Mouse (Mus musculus) forebrain, embryonic 14.5 days (tissue): ENCODE measurements around the gene Gapdh. TPM values are rescaled to one million over a fixed set of nuclear protein-coding genes. Genes with fewer than 3 reads are reported as not detected.
A peak's percentile ranks its signal among the peaks of the same experiment; 100 is the strongest.

Source experiments
- ATAC-seq: fragments of 200-750 bp; cut with Nextera tagmentation; 2 replicates; pipeline ENCODE4 v1.8.0; 2017; ENCODE audit warnings: mild to moderate bottlenecking, moderate library complexity
- DNase-seq: peaks from one replicate; pipeline ENCODE4 v3.0.0-alpha.2; 2015; ENCODE audit warnings: low spot score
- H3K27ac ChIP-seq: fragments of 300-500 bp; sonication (generic); 2 replicates; pipeline ENCODE4 v1.5.1; 2014; ENCODE audit warnings: low read depth, mild to moderate bottlenecking, control low read depth, low read length, moderate library complexity
- H3K27me3 ChIP-seq: fragments of 300-500 bp; sonication (generic); replicated peaks from 2 replicates; pipeline ENCODE4 v1.6.1; 2014; ENCODE audit warnings: low read length, control low read depth, mixed read lengths; ENCODE audit not compliant: control insufficient read depth, insufficient read depth
- H3K36me3 ChIP-seq: fragments of 300-500 bp; sonication (generic); 2 replicates; pipeline ENCODE4 v1.6.1; 2014; ENCODE audit warnings: low read length, control low read depth; ENCODE audit not compliant: control insufficient read depth, insufficient read depth
- H3K4me1 ChIP-seq: fragments of 300-500 bp; sonication (generic); 2 replicates; pipeline ENCODE4 v1.6.1; 2014; ENCODE audit warnings: antibody characterized with exemption, low read length, control low read depth; ENCODE audit not compliant: control insufficient read depth, insufficient read depth
- H3K4me2 ChIP-seq: fragments of 300-500 bp; sonication (generic); 2 replicates; pipeline ENCODE4 v1.6.1; 2014; ENCODE audit warnings: mild to moderate bottlenecking, control low read depth, low read length
- H3K4me3 ChIP-seq: fragments of 300-500 bp; sonication (generic); 2 replicates; pipeline ENCODE4 v1.5.1; 2014; ENCODE audit warnings: low read depth, low read length, control low read depth
- H3K9ac ChIP-seq: fragments of 300-500 bp; sonication (generic); 2 replicates; pipeline ENCODE4 v1.6.1; 2014; ENCODE audit warnings: mild to moderate bottlenecking, low read length, control low read depth, moderate library complexity
- H3K9me3 ChIP-seq: fragments of 300-500 bp; sonication (generic); replicated peaks from 2 replicates; pipeline ENCODE4 v1.6.1; 2016; ENCODE audit warnings: low read length, control low read depth, mixed read lengths; ENCODE audit not compliant: control insufficient read depth
- WGBS: fragments of 180-500 bp; shearing (Covaris S2); extraction: QIAGEN DNeasy Blood & Tissue Kit; methylation state at CpG from one replicate; pipeline ENCODE4 v1.1.7; 2014; 5-methylcytosine and 5-hydroxymethylcytosine counted together
- polyA plus RNA-seq: library from polyadenylated mRNA; unstranded; fragments of >200 nt; fragmentation: Nextera tagmentation; extraction: Ambion mirVana; gene quantifications from 2 replicates; pipeline ENCODE4 v1.2.1, GENCODE M21; 2014

The Gapdh gene
- polyA plus RNA-seq, 1 experiment from 2014 or later, result 1,964 TPM

- DNase-seq (no peak), ATAC-seq (no peak)
- 36% methylated on average over 7 of the region's 7 CpGs for WGBS
- H3K4me1 ChIP-seq, result no peaks in the 10 kb centered on the region
- H3K27ac ChIP-seq, result no peak overlapping the region
- no peak overlapping the region for H3K4me2 ChIP-seq
- H3K36me3 ChIP-seq, result peaks cover 65% of the 10 kb centered on the region
- no peak overlapping the region for H3K9ac ChIP-seq
- no peaks in the 10 kb centered on the region for H3K27me3 ChIP-seq
- H3K9me3 ChIP-seq, result no peaks in the 10 kb centered on the region
- H3K4me3 ChIP-seq, result no peak overlapping the region
Observed at GRCm38 (mm10) chr6:125156903-125157614, 9.2 kb downstream of the Gapdh start.

DNA sequence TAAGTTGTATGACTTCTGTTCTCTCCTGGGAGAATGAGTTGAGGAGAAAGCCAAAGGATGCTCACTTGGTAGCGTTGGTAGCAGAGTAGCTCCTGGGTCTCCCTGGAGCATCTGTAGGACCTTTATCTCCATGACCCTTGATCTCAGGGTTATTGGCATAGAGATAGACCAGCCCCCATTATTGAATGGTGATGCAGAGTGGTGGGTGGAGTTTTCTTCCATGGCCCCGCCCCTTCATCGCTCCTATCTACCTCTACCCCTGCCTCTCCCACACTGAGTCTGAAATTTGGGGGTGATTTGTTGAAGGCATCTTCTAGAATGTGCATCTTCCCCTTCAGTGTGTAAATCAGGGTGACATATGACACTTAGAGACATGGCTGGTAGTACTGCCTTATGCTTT, 9.8 kb downstream of the Gapdh start:
- H3K27me3 ChIP-seq, result no peaks in the 10 kb centered on the region
- H3K4me3 ChIP-seq, result no peak overlapping the region
- WGBS, result 89% methylated on average over 3 of the region's 3 CpGs
- no peak for DNase-seq
- no peak for ATAC-seq
- H3K4me2 ChIP-seq, result no peak overlapping the region
- H3K9me3 ChIP-seq, result no peaks in the 10 kb centered on the region
- H3K27ac ChIP-seq, result no peak overlapping the region
- H3K4me1 ChIP-seq, result no peaks in the 10 kb centered on the region
- peaks cover 68% of the 10 kb centered on the region for H3K36me3 ChIP-seq
- no peak overlapping the region for H3K9ac ChIP-seq

DNA sequence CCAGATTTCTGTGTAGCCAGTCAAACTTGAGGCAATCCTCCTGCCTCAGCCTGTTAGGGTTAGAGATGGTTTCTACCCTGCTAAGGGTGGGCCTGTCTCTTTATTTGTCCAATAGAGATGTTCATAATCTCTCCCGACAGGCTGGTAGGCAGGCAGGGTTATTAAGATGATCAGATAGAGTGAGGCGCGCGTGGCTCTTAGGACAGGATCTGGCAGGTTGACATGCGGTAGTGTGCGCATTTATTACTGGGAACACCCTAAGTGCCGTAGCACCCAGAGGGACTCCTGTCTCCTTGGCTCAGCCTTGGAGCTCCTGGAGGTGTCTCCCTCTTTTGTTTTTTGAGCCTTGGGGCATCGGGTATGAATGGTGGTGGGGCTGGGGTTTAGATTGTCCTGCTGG, 11.0 kb downstream of the Gapdh start:
- no peak overlapping the region for H3K27ac ChIP-seq
- H3K9me3 ChIP-seq, result no peaks in the 10 kb centered on the region
- H3K27me3 ChIP-seq, result no peaks in the 10 kb centered on the region
- H3K4me1 ChIP-seq, result no peaks in the 10 kb centered on the region
- no peak overlapping the region for H3K9ac ChIP-seq
- no peak overlapping the region for H3K4me2 ChIP-seq
- DNase-seq (no peak), ATAC-seq (no peak)
- H3K36me3 ChIP-seq, result peaks cover 64% of the 10 kb centered on the region
- 92% methylated on average over 8 of the region's 8 CpGs for WGBS
- H3K4me3 ChIP-seq, result no peak overlapping the region

- ATAC-seq (peak; percentile 47; the same call in 1 of the 2 replicates), DNase-seq (peak; percentile 61)
- H3K27me3 ChIP-seq, result no peaks in the 10 kb centered on the region
- no peak overlapping the region for H3K4me3 ChIP-seq
- no peak overlapping the region for H3K4me2 ChIP-seq
- no peaks in the 10 kb centered on the region for H3K9me3 ChIP-seq
- H3K4me1 ChIP-seq, result no peaks in the 10 kb centered on the region
- no peak overlapping the region for H3K9ac ChIP-seq
- H3K27ac ChIP-seq, result no peak overlapping the region
- peaks cover 60% of the 10 kb centered on the region for H3K36me3 ChIP-seq
Observed at GRCm38 (mm10) chr6:125154550-125154949, 11.7 kb downstream of the Gapdh start.

DNA sequence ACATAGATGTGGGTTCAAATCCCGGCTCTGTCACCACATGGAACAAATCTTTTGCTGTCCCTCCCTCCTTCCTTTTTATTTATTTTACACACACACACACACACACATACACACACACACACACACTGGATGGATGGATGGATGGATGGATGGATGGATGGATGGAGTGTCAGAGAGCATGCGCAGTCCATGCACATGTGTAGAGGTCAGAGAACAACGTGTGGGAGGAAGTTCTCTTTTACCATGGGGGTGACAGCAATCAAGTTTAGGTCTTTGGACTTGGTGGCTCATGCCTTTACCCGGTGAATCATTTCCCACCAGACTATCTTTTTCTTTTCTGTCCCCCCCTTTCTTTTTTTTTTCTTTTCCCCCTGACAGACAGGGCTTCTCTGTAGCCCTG, 12.6 kb downstream of the Gapdh start:
- Histone ChIP-seq H3K4me1 (no peaks in the 10 kb centered on the region), H3K9ac (no peak overlapping the region), H3K4me2 (no peak overlapping the region), H3K36me3 (peaks cover 52% of the 10 kb centered on the region), H3K27me3 (no peaks in the 10 kb centered on the region), H3K4me3 (no peak overlapping the region), H3K27ac (no peak overlapping the region), H3K9me3 (no peaks in the 10 kb centered on the region)
- DNase-seq, result no peak
- WGBS, result 97% methylated on average over 4 of the region's 4 CpGs
- ATAC-seq, result no peak

- Histone ChIP-seq H3K4me1 (no peaks in the 10 kb centered on the region), H3K9me3 (no peaks in the 10 kb centered on the region), H3K4me2 (no peak overlapping the region), H3K36me3 (peaks cover 49% of the 10 kb centered on the region), H3K4me3 (no peak overlapping the region), H3K27me3 (no peaks in the 10 kb centered on the region), H3K9ac (no peak overlapping the region), H3K27ac (no peak overlapping the region)
- 89% methylated on average over 5 of the region's 5 CpGs for WGBS
- ATAC-seq (no peak), DNase-seq (no peak)
Observed at GRCm38 (mm10) chr6:125153018-125153389, 13.3 kb downstream of the Gapdh start.

DNA sequence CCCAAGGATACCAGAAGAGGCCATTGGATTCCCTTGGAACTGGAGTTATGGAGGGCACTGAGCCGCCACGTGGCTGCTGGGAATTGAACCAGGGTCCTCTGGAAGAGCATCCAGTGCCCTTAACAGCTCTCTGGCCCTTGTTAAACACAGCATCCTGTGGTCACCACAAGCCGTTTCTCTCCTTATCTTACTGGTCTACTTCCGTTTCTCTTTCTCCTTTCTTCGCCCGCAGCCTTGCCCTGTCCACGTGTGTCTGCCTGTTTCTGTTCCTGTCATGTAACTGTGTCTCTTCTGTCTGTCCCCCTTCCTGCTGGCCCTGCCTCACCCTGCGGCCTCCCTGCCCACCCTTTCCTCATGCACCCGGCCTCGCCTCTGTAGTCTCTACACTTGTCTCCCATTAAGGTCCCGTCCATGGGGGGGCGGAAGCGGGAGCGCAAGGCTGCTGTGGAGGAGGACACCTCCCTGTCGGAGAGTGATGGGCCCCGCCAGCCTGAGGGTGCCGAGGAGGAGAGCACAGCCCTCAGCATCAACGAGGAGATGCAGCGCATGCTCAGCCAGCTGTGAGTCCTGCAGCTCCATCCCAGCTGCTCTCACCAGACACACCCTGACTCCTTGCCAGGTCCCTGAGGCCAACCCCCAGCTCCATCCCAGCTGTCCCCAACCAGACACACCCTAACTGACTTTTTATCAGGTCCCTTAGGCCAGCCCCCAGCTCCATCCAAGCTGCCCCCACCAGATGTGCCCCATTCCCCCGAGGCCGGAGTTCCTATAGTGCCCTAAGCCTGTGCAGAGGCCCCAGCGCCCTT, 13.9 kb downstream of the Gapdh start:
- H3K4me2 ChIP-seq, result no peak overlapping the region
- peaks cover 49% of the 10 kb centered on the region for H3K36me3 ChIP-seq
- ATAC-seq (no peak), DNase-seq (no peak)
- H3K9me3 ChIP-seq, result no peaks in the 10 kb centered on the region
- no peak overlapping the region for H3K4me3 ChIP-seq
- 88% methylated on average over 22 of the region's 22 CpGs for WGBS
- H3K27me3 ChIP-seq, result no peaks in the 10 kb centered on the region
- no peak overlapping the region for H3K9ac ChIP-seq
- H3K27ac ChIP-seq, result no peak overlapping the region
- peaks cover 1% of the 10 kb centered on the region for H3K4me1 ChIP-seq

DNA sequence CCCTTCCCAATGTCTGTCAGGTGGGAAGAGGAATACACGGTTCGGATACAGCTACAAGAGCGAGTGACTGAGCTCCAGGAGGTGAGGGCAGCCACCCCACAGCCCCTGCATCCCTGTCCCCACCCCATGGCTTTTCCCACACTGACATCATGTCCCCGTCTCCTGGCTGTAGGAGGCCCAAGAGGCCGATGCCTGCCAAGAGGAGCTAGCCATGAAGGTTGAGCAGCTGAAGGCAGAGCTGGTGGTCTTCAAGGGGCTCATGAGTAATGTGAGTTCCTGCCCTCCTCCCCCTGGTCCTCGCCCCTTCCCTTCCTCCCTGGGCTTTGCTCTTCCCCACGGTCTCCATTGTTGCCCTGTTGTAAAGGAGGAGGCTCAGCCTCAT, 16.7 kb downstream of the Gapdh start:
- Histone ChIP-seq H3K27ac (no peak overlapping the region), H3K36me3 (peaks cover 39% of the 10 kb centered on the region), H3K4me2 (no peak overlapping the region), H3K9me3 (no peaks in the 10 kb centered on the region), H3K9ac (no peak overlapping the region), H3K4me3 (no peak overlapping the region), H3K27me3 (no peaks in the 10 kb centered on the region), H3K4me1 (peaks cover 20% of the 10 kb centered on the region)
- no peak for DNase-seq
- WGBS, result 79% methylated on average over 7 of the region's 7 CpGs
- ATAC-seq, result no peak

GRCm38 (mm10) chr6:125148926-125149568, 17.2 kb downstream of the Gapdh start:
- H3K36me3 ChIP-seq, result peaks cover 42% of the 10 kb centered on the region
- DNase-seq (no peak), ATAC-seq (no peak)
- H3K9me3 ChIP-seq, result no peaks in the 10 kb centered on the region
- no peak overlapping the region for H3K9ac ChIP-seq
- H3K4me3 ChIP-seq, result no peak overlapping the region
- no peaks in the 10 kb centered on the region for H3K27me3 ChIP-seq
- WGBS, result 85% methylated on average over 16 of the region's 16 CpGs
- no peak overlapping the region for H3K27ac ChIP-seq
- H3K4me1 ChIP-seq, result peaks cover 20% of the 10 kb centered on the region
- no peak overlapping the region for H3K4me2 ChIP-seq
